Mouse (Mus musculus) layer of hippocampus, postnatal 14 days (tissue): ENCODE data around the gene Tprg. TPM values are rescaled to one million over a fixed set of nuclear protein-coding genes. Genes with fewer than 3 reads are reported as not detected.

ENCODE experiments used
- DNase-seq, 2 experiments: peaks; one replicate each; pipeline ENCODE4 v3.0.0; 2021 to 2022; ENCODE audit warnings: low spot score in 2 of 2, mixed read lengths in 1 of 2
- long read RNA-seq, 2 experiments: library from polyadenylated mRNA; stranded (forward); transcript quantifications; one replicate each; pipeline ENCODE4 v2.0.0; 2021
- total RNA-seq, 2 experiments: library from RNA; stranded (reverse); gene quantifications; 2 replicates each; pipeline ENCODE4 v1.2.3; 2021

The Tprg gene
- not detected for total RNA-seq
- long read RNA-seq, experiment 1, result 0 reads
- long read RNA-seq, experiment 2, result 0 reads

- no peak for DNase-seq
Observed at GRCm38 (mm10) chr16:25286517-25286916, at the start of gene Tprg. Gene Tprg (plus strand): TSS chr16:25286817.

GRCm38 (mm10) chr16:25238274-25239050 lies 48.2 kb upstream of the Tprg start:
- DNase-seq, result no peak

- DNase-seq, result no peak
Observed at GRCm38 (mm10) chr16:25248889-25249288, 37.7 kb upstream of the Tprg start.

GRCm38 (mm10) chr16:25250129-25250749 lies 36.4 kb upstream of the Tprg start:
- no peak for DNase-seq

- DNase-seq, result no peak
Observed at GRCm38 (mm10) chr16:25251080-25251479, 35.5 kb upstream of the Tprg start.

GRCm38 (mm10) chr16:25254646-25255045 lies 32.0 kb upstream of the Tprg start:
- no peak for DNase-seq

GRCm38 (mm10) chr16:25255186-25255585 lies 31.4 kb upstream of the Tprg start:
- DNase-seq, result peak; percentile 49 to 71

- peak; percentile 47 to 91 for DNase-seq
Observed at GRCm38 (mm10) chr16:25255603-25256260, 30.9 kb upstream of the Tprg start.

- no peak for DNase-seq
Observed at GRCm38 (mm10) chr16:25262306-25262705, 24.3 kb upstream of the Tprg start.

GRCm38 (mm10) chr16:25262965-25263364 lies 23.7 kb upstream of the Tprg start:
- DNase-seq, result no peak

- peak; percentile 86 to 88 for DNase-seq
Observed at GRCm38 (mm10) chr16:25263520-25264149, 23.0 kb upstream of the Tprg start.

- DNase-seq, result no peak
Observed at GRCm38 (mm10) chr16:25265177-25265576, 21.4 kb upstream of the Tprg start.

GRCm38 (mm10) chr16:25268276-25268675 lies 18.3 kb upstream of the Tprg start:
- DNase-seq, result peak in 1 of 2 experiments; percentile 16

GRCm38 (mm10) chr16:25282563-25282962 lies 4.1 kb upstream of the Tprg start:
- no peak for DNase-seq

- no peak for DNase-seq
Observed at GRCm38 (mm10) chr16:25293753-25294152, 7.1 kb downstream of the Tprg start.

- no peak for DNase-seq
Observed at GRCm38 (mm10) chr16:25295546-25295945, 8.9 kb downstream of the Tprg start.

GRCm38 (mm10) chr16:25296746-25297145 lies 10.1 kb downstream of the Tprg start:
- no peak for DNase-seq

- DNase-seq, result no peak
Observed at GRCm38 (mm10) chr16:25298204-25298603, 11.6 kb downstream of the Tprg start.

- no peak for DNase-seq
Observed at GRCm38 (mm10) chr16:25302616-25303015, 16.0 kb downstream of the Tprg start.

GRCm38 (mm10) chr16:25314006-25314405 lies 27.4 kb downstream of the Tprg start:
- peak; percentile 31 to 70 for DNase-seq

GRCm38 (mm10) chr16:25315090-25315489 lies 28.5 kb downstream of the Tprg start:
- DNase-seq, result peak; percentile 12 to 14
